ENCODE assay signal across 30 mouse cellular contexts in the genomic region with DNA sequence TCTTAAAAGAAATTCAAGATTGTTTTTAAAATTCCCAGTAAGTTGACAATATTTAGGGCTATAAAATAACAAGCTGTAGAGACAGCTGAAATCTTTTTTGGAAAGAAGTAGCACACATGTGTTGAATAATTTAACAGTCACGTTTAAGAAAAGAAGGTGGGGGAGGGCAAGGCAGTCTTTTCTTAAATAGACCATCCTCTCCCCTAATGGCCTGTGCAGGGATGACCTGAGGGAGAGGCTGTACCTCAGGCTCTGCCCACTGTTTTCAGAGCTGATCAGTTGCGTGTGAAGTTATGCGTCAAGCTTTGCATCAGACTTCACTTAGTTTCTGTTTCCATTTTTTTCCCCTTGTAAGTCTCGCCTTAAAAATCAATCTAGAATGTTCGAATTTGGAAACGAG.
"Had no signal": no experiment of that assay in that cellular context is flagged by ENCODE, and none has a peak within 500 bp of the region (broad histone marks: within the 10 kb centered on the region; RNA-seq: fewer than 3 reads in every experiment).

No protein-coding gene starts in this region.

- DNase-seq: left cerebral cortex, postnatal 4 days; liver; liver, embryonic 13.5 days; liver, postnatal 0 days; lung, adult 18-20 months; lung, adult 2 months; lung, embryonic 14.5 days; lung, postnatal 10 days; lung, postnatal 14 days; lung, postnatal 36 days; lung, postnatal 4 days; midbrain, embryonic 14.5 days had no signal

- H3K9me3 ChIP-seq: limb, embryonic 12.5 days; limb, embryonic 13.5 days; liver, embryonic 12.5 days; liver, embryonic 13.5 days; liver, embryonic 15.5 days; lung, embryonic 15.5 days; midbrain, embryonic 10.5 days; midbrain, embryonic 12.5 days; midbrain, embryonic 13.5 days; midbrain, embryonic 15.5 days had no signal

- H3K27me3 ChIP-seq: limb, embryonic 12.5 days; liver, embryonic 12.5 days; liver, embryonic 13.5 days; liver, embryonic 15.5 days; lung, embryonic 15.5 days; megakaryocyte, embryonic 14.5 days; midbrain, embryonic 12.5 days; midbrain, embryonic 13.5 days; midbrain, embryonic 15.5 days had no signal

- H3K9ac ChIP-seq: limb, embryonic 12.5 days; limb, embryonic 13.5 days; liver, embryonic 12.5 days; liver, embryonic 13.5 days; liver, embryonic 14.5 days; liver, embryonic 15.5 days; liver, postnatal 0 days; lung, embryonic 14.5 days; lung, embryonic 15.5 days; midbrain, embryonic 12.5 days; midbrain, embryonic 13.5 days; midbrain, embryonic 15.5 days had no signal

- H3K4me2 ChIP-seq: limb, embryonic 12.5 days; limb, embryonic 13.5 days; liver, embryonic 11.5 days; liver, embryonic 12.5 days; liver, embryonic 13.5 days; liver, embryonic 15.5 days; lung, embryonic 14.5 days; lung, embryonic 15.5 days; midbrain, embryonic 11.5 days; midbrain, embryonic 12.5 days; midbrain, embryonic 13.5 days; midbrain, embryonic 15.5 days had no signal

- H3K4me1 ChIP-seq: limb, embryonic 12.5 days; liver, embryonic 12.5 days; liver, embryonic 13.5 days; liver, embryonic 15.5 days; lung, embryonic 15.5 days; megakaryocyte, embryonic 14.5 days; midbrain, embryonic 10.5 days; midbrain, embryonic 12.5 days; midbrain, embryonic 13.5 days; midbrain, embryonic 15.5 days had no signal

- ATAC-seq: liver, embryonic 12.5 days; liver, postnatal 0 days; lung, postnatal 0 days; midbrain, embryonic 13.5 days; midbrain, embryonic 15.5 days; midbrain, embryonic 16.5 days had no signal

- H3K36me3 ChIP-seq: limb, embryonic 12.5 days; limb, embryonic 13.5 days; liver, embryonic 12.5 days; liver, embryonic 13.5 days; liver, embryonic 15.5 days; lung, embryonic 15.5 days; midbrain, embryonic 10.5 days; midbrain, embryonic 12.5 days; midbrain, embryonic 13.5 days; midbrain, embryonic 15.5 days had no signal

- H3K4me3 ChIP-seq: left cerebral cortex, adult 2 months; limb, embryonic 12.5 days; limb, embryonic 13.5 days; liver, embryonic 12.5 days; liver, embryonic 13.5 days; liver, embryonic 15.5 days; lung, embryonic 15.5 days; megakaryocyte, embryonic 14.5 days; midbrain, embryonic 10.5 days; midbrain, embryonic 12.5 days; midbrain, embryonic 13.5 days; midbrain, embryonic 15.5 days; myocyte had no signal

- H3K27ac ChIP-seq: left cerebral cortex, adult 2 months; limb, embryonic 12.5 days; limb, embryonic 13.5 days; liver, embryonic 12.5 days; liver, embryonic 13.5 days; liver, embryonic 14.5 days; liver, embryonic 15.5 days; lung, embryonic 15.5 days; macrophage; midbrain, embryonic 10.5 days; midbrain, embryonic 12.5 days; midbrain, embryonic 13.5 days; midbrain, embryonic 15.5 days had no signal
